Comparison of ENCODE assay signal across 19 mouse cellular contexts in the genomic region with DNA sequence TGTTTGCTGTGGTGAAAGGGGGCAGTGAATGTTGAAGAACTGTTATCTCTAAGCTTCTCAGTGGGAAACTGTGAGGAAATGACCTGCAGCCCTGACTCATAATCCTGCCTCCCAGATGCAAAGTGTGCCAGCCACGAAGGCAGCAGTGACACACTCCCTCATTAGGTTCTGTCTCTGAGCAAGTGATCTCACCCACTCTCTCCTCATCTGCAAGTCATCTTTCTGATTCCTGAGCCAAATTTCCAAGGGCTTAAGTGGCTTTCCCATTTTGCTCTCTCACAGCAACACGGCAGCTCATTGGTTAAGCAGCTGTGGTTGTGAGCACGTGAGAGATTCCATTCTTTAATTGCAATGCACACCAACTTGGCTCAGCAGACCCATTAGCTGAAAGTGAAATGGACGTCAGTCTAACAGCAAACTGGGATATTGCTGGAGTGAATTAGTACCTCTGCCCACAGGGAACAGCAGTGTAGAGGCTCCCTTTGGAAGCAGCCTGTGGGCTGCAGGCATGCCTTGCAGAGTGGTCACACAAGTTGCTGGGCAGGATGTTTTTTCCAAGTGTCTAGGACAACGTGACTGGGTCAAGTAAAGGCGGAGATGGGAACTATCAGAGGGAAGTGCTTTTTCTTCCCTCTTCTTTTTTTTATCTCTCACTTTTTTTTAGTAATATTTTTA.
A peak's percentile ranks its signal among the peaks of the same experiment; 100 is the strongest.
DNase-seq lines count a peak whose midpoint lies in the region; ATAC-seq and TF ChIP-seq lines count a peak whose summit lies in the region.
"Had no signal": no experiment of that assay in that cellular context is flagged by ENCODE, and none has a peak within 500 bp of the region (broad histone marks: within the 10 kb centered on the region; RNA-seq: fewer than 3 reads in every experiment).

No protein-coding gene starts in this region.

- no peak for TF ChIP-seq EP300 in lung, postnatal 0 days (IDR thresholded peaks at IDR 0.05)

- no peak for TF ChIP-seq POLR2A in embryonic fibroblast, embryonic 13.5 days (IDR thresholded peaks at IDR 0.05; ENCODE audit: low read depth, low read length)

- DNase-seq in frontal cortex, postnatal 36 days (ENCODE audit: low spot score in 2 of 2), result peak; percentile 13 to 31
- no peak for DNase-seq in frontal cortex, postnatal 14 days (ENCODE audit: low spot score in 2 of 2)
- no peak for DNase-seq in lung, postnatal 0 days (ENCODE audit: low spot score)
- no peak for DNase-seq in lung, postnatal 14 days
- DNase-seq in Muller cell, postnatal 12 days (ENCODE audit: inconsistent ontology term), result peak; percentile 81
- DNase-seq in urinary bladder, adult 2 months (ENCODE audit: low spot score), result no peak
- DNase-seq in kidney, adult 11 months, result no peak
- DNase-seq: cerebellum, adult 9-11 months; kidney, adult 8-10 months; liver, embryonic 13.5 days; lung, postnatal 4 days; right cerebral cortex, postnatal 14 days had no signal

- H3K9me3 ChIP-seq in lung, postnatal 0 days (ENCODE audit: low read length), result no peaks in the 10 kb centered on the region
- H3K9me3 ChIP-seq: embryonic facial prominence, embryonic 12.5 days; forebrain, embryonic 13.5 days; heart, embryonic 15.5 days; liver, embryonic 13.5 days; midbrain, embryonic 15.5 days had no signal

- H3K4me3 ChIP-seq in lung, postnatal 0 days (ENCODE audit: low read depth, low read length), result no peak overlapping the region
- H3K4me3 ChIP-seq in embryonic fibroblast, embryonic 13.5 days (ENCODE audit: insufficient read depth, low read length), result no peak overlapping the region
- H3K4me3 ChIP-seq: embryonic facial prominence, embryonic 12.5 days; forebrain, embryonic 13.5 days; heart, embryonic 15.5 days; liver, embryonic 13.5 days; midbrain, embryonic 15.5 days had no signal

- no peak for TF ChIP-seq CTCF in lung, postnatal 0 days (IDR thresholded peaks at IDR 0.05)
- no peak for TF ChIP-seq CTCF in embryonic fibroblast, embryonic 13.5 days (IDR thresholded peaks at IDR 0.05; ENCODE audit: borderline replicate concordance, insufficient read depth, low read length)

- H3K4me2 ChIP-seq in lung, postnatal 0 days (replicated peaks; ENCODE audit: low read depth, low read length), result no peak overlapping the region
- H3K4me2 ChIP-seq: embryonic facial prominence, embryonic 12.5 days; forebrain, embryonic 13.5 days; heart, embryonic 15.5 days; liver, embryonic 13.5 days; midbrain, embryonic 15.5 days had no signal

- 0 out of 2 replicates have a peak, but pooled peaks cover 4% of the 10 kb centered on the region for H3K36me3 ChIP-seq in lung, postnatal 0 days (ENCODE audit: insufficient read depth, low read length)
- H3K36me3 ChIP-seq: embryonic facial prominence, embryonic 12.5 days; heart, embryonic 15.5 days; liver, embryonic 13.5 days had no signal

- WGBS in lung, postnatal 0 days, result 65% methylated on average over 6 of the region's 6 CpGs

- no peak overlapping the region for H3K27ac ChIP-seq in lung, postnatal 0 days (ENCODE audit: low read length)
- peak overlapping the region; percentile 58 for H3K27ac ChIP-seq in embryonic fibroblast, embryonic 13.5 days (ENCODE audit: insufficient read depth, low read length)
- H3K27ac ChIP-seq: embryonic facial prominence, embryonic 12.5 days; forebrain, embryonic 13.5 days; heart, embryonic 15.5 days; liver, embryonic 13.5 days; midbrain, embryonic 15.5 days had no signal

- no peaks in the 10 kb centered on the region for H3K4me1 ChIP-seq in lung, postnatal 0 days (ENCODE audit: insufficient read depth, low read depth, low read length)
- H3K4me1 ChIP-seq in embryonic fibroblast, embryonic 13.5 days (ENCODE audit: control insufficient read depth, insufficient read depth, low read length), result peaks cover 11% of the 10 kb centered on the region
- H3K4me1 ChIP-seq: embryonic facial prominence, embryonic 12.5 days; liver, embryonic 13.5 days; midbrain, embryonic 15.5 days had no signal

- H3K27me3 ChIP-seq in lung, postnatal 0 days (replicated peaks; ENCODE audit: insufficient read depth, low read length), result no peaks in the 10 kb centered on the region
- H3K27me3 ChIP-seq: embryonic facial prominence, embryonic 12.5 days; forebrain, embryonic 13.5 days; heart, embryonic 15.5 days; liver, embryonic 13.5 days; midbrain, embryonic 15.5 days had no signal

- no peak overlapping the region for H3K9ac ChIP-seq in lung, postnatal 0 days (replicated peaks; ENCODE audit: low read depth)
- H3K9ac ChIP-seq: embryonic facial prominence, embryonic 12.5 days; forebrain, embryonic 13.5 days; heart, embryonic 15.5 days; liver, embryonic 13.5 days; midbrain, embryonic 15.5 days had no signal

- 0 out of 2 replicates have a peak, but pooled peaks have one; percentile 23 for ATAC-seq in lung, postnatal 0 days
- ATAC-seq: CD4-positive, CD25-positive, alpha-beta regulatory T cell, adult 4 months; forebrain, embryonic 13.5 days; hindbrain, embryonic 16.5 days; midbrain, embryonic 15.5 days had no signal

Comparison
In these comparisons a context has a peak if more than half of its experiments do, and no peak if none do; other contexts are left out.
1. DNase-seq: peak in frontal cortex, postnatal 36 days (2 of 2) and Muller cell, postnatal 12 days (single experiment); none in frontal cortex, postnatal 14 days (0 of 2), lung, postnatal 0 days (single experiment), lung, postnatal 14 days (single experiment), urinary bladder, adult 2 months (single experiment) and kidney, adult 11 months (single experiment).